Mouse (Mus musculus) mammary gland, adult 2 months (tissue): ENCODE data around the gene Sox5. TPM values are rescaled to one million over a fixed set of nuclear protein-coding genes. Genes with fewer than 3 reads are reported as not detected.

Experiments used
- polyA plus RNA-seq: library from polyadenylated mRNA; depleted of rRNA; stranded (reverse); fragments of >200 nt; gene quantifications from 2 replicates; pipeline ENCODE4 v1.2.3, GENCODE M21; 2012; ENCODE audit warnings: low replicate concordance; rRNA removed

Gene Sox5
- polyA plus RNA-seq, result 2.2 and 2.5 TPM in 2 replicates

GRCm38 (mm10) chr6:144781431-144782030, at the start of gene Sox5:
Gene Sox5, minus strand, starts transcription at chr6:144781977.

